Mouse (Mus musculus) kidney, adult 2 months (tissue): ENCODE data around the gene Slco2a1.

Experiments
- CTCF ChIP-seq: fragments of 200-500 bp; conservative IDR thresholded peaks from 2 replicates; pipeline ENCODE4 v1.5.1; 2011; ENCODE audit warnings: low read depth, mild to moderate bottlenecking, control low read depth, low read length, moderate library complexity, mixed read lengths; ENCODE audit not compliant: insufficient read depth, insufficient read length
- POLR2A ChIP-seq: fragments of 200-500 bp; IDR thresholded peaks from one replicate; pipeline ENCODE4 v1.6.1; 2011; ENCODE audit warnings: low read depth, low read length, control low read depth

GRCm38 (mm10) chr9:103088661-103089060, 100.1 kb downstream of the Slco2a1 start:
- TF ChIP-seq POLR2A (no peak), CTCF (no peak)
